Mouse (Mus musculus) forebrain, postnatal 0 days (tissue): ENCODE results near the gene Fam216a. TPM values are rescaled to one million over a fixed set of nuclear protein-coding genes. Genes with fewer than 3 reads are reported as not detected.

Experiments
- ATAC-seq: fragments of 200-750 bp; cut with Nextera tagmentation; 2 replicates; pipeline ENCODE4 v1.8.0; 2017; ENCODE audit warnings: mild to moderate bottlenecking, moderate library complexity
- DNase-seq: peaks from one replicate; pipeline ENCODE4 v3.0.0-alpha.2; 2015
- H3K27ac ChIP-seq: fragments of 300-500 bp; sonication (generic); 2 replicates; pipeline ENCODE4 v1.5.1; 2014; ENCODE audit warnings: low read depth, mild to moderate bottlenecking, antibody characterized with exemption, low read length, moderate library complexity, mixed read lengths
- H3K27me3 ChIP-seq: fragments of 300-500 bp; sonication (generic); 2 replicates; pipeline ENCODE4 v1.6.1; 2014; ENCODE audit warnings: mild to moderate bottlenecking, low read length, mixed read lengths; ENCODE audit not compliant: insufficient read depth
- H3K36me3 ChIP-seq: fragments of 300-500 bp; sonication (generic); 2 replicates; pipeline ENCODE4 v1.6.1; 2014; ENCODE audit warnings: mild to moderate bottlenecking, moderate library complexity; ENCODE audit not compliant: insufficient read depth
- H3K4me1 ChIP-seq: fragments of 300-500 bp; sonication (generic); 2 replicates; pipeline ENCODE4 v1.6.1; 2014; ENCODE audit warnings: antibody characterized with exemption; ENCODE audit not compliant: insufficient read depth
- H3K4me2 ChIP-seq: fragments of 300-500 bp; sonication (generic); 2 replicates; pipeline ENCODE4 v1.6.1; 2014; ENCODE audit warnings: low read depth, mild to moderate bottlenecking, moderate library complexity
- H3K4me3 ChIP-seq: fragments of 300-500 bp; sonication (generic); 2 replicates; pipeline ENCODE4 v1.5.1; 2014; ENCODE audit warnings: low read depth, low read length, mixed read lengths
- H3K9ac ChIP-seq: fragments of 300-500 bp; sonication (generic); 2 replicates; pipeline ENCODE4 v1.6.1; 2014; ENCODE audit warnings: mild to moderate bottlenecking
- H3K9me3 ChIP-seq: fragments of 300-500 bp; sonication (generic); 2 replicates; pipeline ENCODE4 v1.6.1; 2016; ENCODE audit warnings: low read length
- CTCF ChIP-seq: sonication (generic); IDR thresholded peaks from 2 replicates; pipeline ENCODE4 v1.5.1; 2016; ENCODE audit warnings: antibody characterized with exemption, control low read depth, low read depth
- WGBS: fragments of 180-500 bp; shearing (Covaris S2); extraction: QIAGEN DNeasy Blood & Tissue Kit; methylation state at CpG from one replicate; pipeline ENCODE4 v1.1.7; 2014; 5-methylcytosine and 5-hydroxymethylcytosine counted together
- polyA plus RNA-seq: library from polyadenylated mRNA; unstranded; fragments of >200 nt; fragmentation: Nextera tagmentation; extraction: Ambion mirVana; gene quantifications from 2 replicates; pipeline ENCODE4 v1.2.1, GENCODE M21; 2015
- total RNA-seq: library from RNA; depleted of rRNA; stranded (reverse); fragments of >200 nt; gene quantifications from 2 replicates; pipeline ENCODE4 v1.2.3, GENCODE M21; 2014

The Fam216a gene
- total and polyA plus RNA-seq, 2 experiments from 2014 or later = 141 to 147 TPM

- Histone ChIP-seq H3K27ac (no peak overlapping the region), H3K36me3 (peaks cover 29% of the 10 kb centered on the region), H3K9ac (no peak overlapping the region), H3K4me3 (no peak overlapping the region), H3K27me3 (no peaks in the 10 kb centered on the region), H3K4me1 (no peaks in the 10 kb centered on the region), H3K9me3 (no peaks in the 10 kb centered on the region), H3K4me2 (no peak overlapping the region)
- 87% methylated on average over 19 of the region's 19 CpGs for WGBS
- no peak for ATAC-seq
- TF ChIP-seq CTCF = no peak; the same call in 1 of the 2 replicates
- DNase-seq = no peak
Observed at GRCm38 (mm10) chr5:122409692-122410645, 37.8 kb upstream of the Fam216a start.

GRCm38 (mm10) chr5:122405537-122405936 lies 33.4 kb upstream of the Fam216a start:
- TF ChIP-seq CTCF = no peak
- no peak overlapping the region for H3K4me2 ChIP-seq
- ATAC-seq (no peak), DNase-seq (no peak)
- 96% methylated on average over 10 of the region's 10 CpGs for WGBS
- no peaks in the 10 kb centered on the region for H3K4me1 ChIP-seq
- H3K4me3 ChIP-seq = no peak overlapping the region
- no peak overlapping the region for H3K9ac ChIP-seq
- no peaks in the 10 kb centered on the region for H3K27me3 ChIP-seq
- no peaks in the 10 kb centered on the region for H3K9me3 ChIP-seq
- H3K36me3 ChIP-seq = peaks cover 64% of the 10 kb centered on the region
- no peak overlapping the region for H3K27ac ChIP-seq

- ATAC-seq (no peak), DNase-seq (no peak)
- Histone ChIP-seq H3K9me3 (no peaks in the 10 kb centered on the region), H3K27ac (no peak overlapping the region), H3K9ac (no peak overlapping the region), H3K4me1 (no peaks in the 10 kb centered on the region), H3K4me2 (no peak overlapping the region), H3K27me3 (no peaks in the 10 kb centered on the region), H3K36me3 (peaks cover 83% of the 10 kb centered on the region), H3K4me3 (no peak overlapping the region)
- no peak for TF ChIP-seq CTCF
- 94% methylated on average over 12 of the region's 12 CpGs for WGBS
Observed at GRCm38 (mm10) chr5:122403362-122403761, 31.2 kb upstream of the Fam216a start.

GRCm38 (mm10) chr5:122402772-122403171 lies 30.6 kb upstream of the Fam216a start:
- ATAC-seq = peak; percentile 83
- 67% methylated on average over 5 of the region's 5 CpGs for WGBS
- Histone ChIP-seq H3K4me3 (no peak overlapping the region), H3K4me2 (no peak overlapping the region), H3K27me3 (no peaks in the 10 kb centered on the region), H3K4me1 (no peaks in the 10 kb centered on the region), H3K9me3 (no peaks in the 10 kb centered on the region), H3K27ac (peak overlapping the region; percentile 66; the same call in 1 of the 2 replicates), H3K9ac (no peak overlapping the region), H3K36me3 (peaks cover 82% of the 10 kb centered on the region)
- TF ChIP-seq CTCF = no peak
- DNase-seq = peak; percentile 75

GRCm38 (mm10) chr5:122402160-122402559 lies 30.0 kb upstream of the Fam216a start:
- Histone ChIP-seq H3K9me3 (no peaks in the 10 kb centered on the region), H3K27me3 (no peaks in the 10 kb centered on the region), H3K4me2 (no peak overlapping the region), H3K4me3 (no peak overlapping the region), H3K9ac (no peak overlapping the region), H3K4me1 (no peaks in the 10 kb centered on the region), H3K36me3 (peaks cover 76% of the 10 kb centered on the region), H3K27ac (peak overlapping the region; percentile 66; the same call in 1 of the 2 replicates)
- 61% methylated on average over 13 of the region's 13 CpGs for WGBS
- no peak for TF ChIP-seq CTCF
- ATAC-seq (no peak; the same call in 1 of the 2 replicates), DNase-seq (no peak)

GRCm38 (mm10) chr5:122401303-122401640 lies 29.1 kb upstream of the Fam216a start:
- peak; percentile 67; the same call in 1 of the 2 replicates for ATAC-seq
- no peaks in the 10 kb centered on the region for H3K4me1 ChIP-seq
- no peaks in the 10 kb centered on the region for H3K27me3 ChIP-seq
- no peak overlapping the region for H3K4me2 ChIP-seq
- peak; percentile 77 for DNase-seq
- peaks cover 73% of the 10 kb centered on the region for H3K36me3 ChIP-seq
- H3K9me3 ChIP-seq = no peaks in the 10 kb centered on the region
- H3K4me3 ChIP-seq = no peak overlapping the region
- TF ChIP-seq CTCF = peak; percentile 94
- WGBS = 20% methylated on average over 8 of the region's 8 CpGs
- H3K9ac ChIP-seq = no peak overlapping the region
- no peak overlapping the region for H3K27ac ChIP-seq

GRCm38 (mm10) chr5:122400628-122401302 lies 28.6 kb upstream of the Fam216a start:
- Histone ChIP-seq H3K9ac (no peak overlapping the region), H3K4me2 (no peak overlapping the region), H3K9me3 (no peaks in the 10 kb centered on the region), H3K4me1 (no peaks in the 10 kb centered on the region), H3K4me3 (no peak overlapping the region), H3K27me3 (no peaks in the 10 kb centered on the region), H3K27ac (no peak overlapping the region), H3K36me3 (peaks cover 68% of the 10 kb centered on the region)
- TF ChIP-seq CTCF = no peak
- ATAC-seq (no peak), DNase-seq (no peak)
- 80% methylated on average over 18 of the region's 18 CpGs for WGBS
